Mouse (Mus musculus) embryonic facial prominence, embryonic 13.5 days (tissue): Measurements from ENCODE around the gene Pnpla7. TPM values are rescaled to one million over a fixed set of nuclear protein-coding genes. Genes with fewer than 3 reads are reported as not detected.

Experiments
- ATAC-seq: fragments of 200-750 bp; cut with Nextera tagmentation; 2 replicates; pipeline ENCODE4 v1.8.0; 2017; ENCODE audit warnings: low read depth; ENCODE audit not compliant: insufficient number of reproducible peaks, insufficient read depth, low FRiP score, low TSS enrichment
- H3K27ac ChIP-seq: fragments of 300-500 bp; sonication (generic); 2 replicates; pipeline ENCODE4 v1.5.1; 2015; ENCODE audit warnings: moderate library complexity, mild to moderate bottlenecking, inconsistent platforms
- H3K27me3 ChIP-seq: fragments of 300-500 bp; sonication (generic); 2 replicates; pipeline ENCODE4 v1.6.1; 2015; ENCODE audit warnings: mild to moderate bottlenecking, inconsistent platforms
- H3K36me3 ChIP-seq: fragments of 300-500 bp; sonication (generic); 2 replicates; pipeline ENCODE4 v1.6.1; 2015; ENCODE audit warnings: mild to moderate bottlenecking, inconsistent platforms
- H3K4me1 ChIP-seq: fragments of 300-500 bp; sonication (generic); 2 replicates; pipeline ENCODE4 v1.6.1; 2015; ENCODE audit warnings: inconsistent platforms
- H3K4me2 ChIP-seq: fragments of 300-500 bp; sonication (generic); 2 replicates; pipeline ENCODE4 v1.6.1; 2015; ENCODE audit warnings: moderate library complexity, mild to moderate bottlenecking, inconsistent platforms
- H3K4me3 ChIP-seq: fragments of 300-500 bp; sonication (generic); 2 replicates; pipeline ENCODE4 v1.5.1; 2015; ENCODE audit warnings: mild to moderate bottlenecking, inconsistent platforms
- H3K9ac ChIP-seq: fragments of 300-500 bp; sonication (generic); 2 replicates; pipeline ENCODE4 v1.6.1; 2015; ENCODE audit warnings: mild to moderate bottlenecking, inconsistent platforms
- H3K9me3 ChIP-seq: fragments of 300-500 bp; sonication (generic); 2 replicates; pipeline ENCODE4 v1.6.1; 2016; ENCODE audit warnings: inconsistent platforms
- WGBS: fragments of 180-500 bp; shearing (Covaris S2); methylation state at CpG from one replicate; pipeline ENCODE4 v1.1.7; 2015; ENCODE audit warnings: mixed read lengths; 5-methylcytosine and 5-hydroxymethylcytosine counted together
- polyA plus RNA-seq: library from polyadenylated mRNA; unstranded; fragments of >200 nt; fragmentation: Nextera tagmentation; extraction: Ambion mirVana; gene quantifications from 2 replicates; pipeline ENCODE4 v1.2.1, GENCODE M21; 2015

Pnpla7 gene
- polyA plus RNA-seq, 1 experiment from 2014 or later = 5.6 TPM

DNA sequence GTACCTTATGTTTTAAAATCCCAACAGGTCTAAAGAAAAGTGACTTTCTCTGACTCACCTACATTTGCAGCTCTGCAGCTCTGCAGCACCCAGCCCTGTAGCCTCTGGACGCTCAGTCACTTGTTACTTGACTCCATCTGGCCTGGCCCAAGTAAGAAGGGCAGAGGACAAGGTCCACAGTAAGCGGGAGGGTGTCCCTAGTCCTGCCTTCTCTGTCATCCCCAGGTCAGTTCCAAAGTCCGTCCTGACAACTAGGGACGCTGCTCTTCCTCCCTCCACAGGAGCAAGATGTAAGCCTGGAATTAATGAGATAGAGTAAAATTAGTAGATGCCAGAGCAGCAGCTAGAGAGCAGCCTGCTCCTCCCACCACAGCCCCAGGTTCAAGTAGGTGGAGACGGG is 104.2 kb downstream of the Pnpla7 start, which contains the start of gene Entpd8:
Gene Entpd8, plus strand, starts transcription at position 229 of the 400 bp plus-strand sequence.
- Histone ChIP-seq H3K9me3 (no peaks in the 10 kb centered on the region), H3K36me3 (no peaks in the 10 kb centered on the region), H3K4me3 (no peak within 1 kb of the TSS), H3K4me1 (no peaks in the 10 kb centered on the region), H3K4me2 (no peak within 1 kb of the TSS), H3K27ac (no peak within 1 kb of the TSS), H3K9ac (no peak within 1 kb of the TSS), H3K27me3 (peaks cover 3% of the 10 kb centered on the region; the same call in 1 of the 2 replicates)
- no peak for ATAC-seq
- WGBS = 60% methylated on average over 5 of the region's 5 CpGs

DNA sequence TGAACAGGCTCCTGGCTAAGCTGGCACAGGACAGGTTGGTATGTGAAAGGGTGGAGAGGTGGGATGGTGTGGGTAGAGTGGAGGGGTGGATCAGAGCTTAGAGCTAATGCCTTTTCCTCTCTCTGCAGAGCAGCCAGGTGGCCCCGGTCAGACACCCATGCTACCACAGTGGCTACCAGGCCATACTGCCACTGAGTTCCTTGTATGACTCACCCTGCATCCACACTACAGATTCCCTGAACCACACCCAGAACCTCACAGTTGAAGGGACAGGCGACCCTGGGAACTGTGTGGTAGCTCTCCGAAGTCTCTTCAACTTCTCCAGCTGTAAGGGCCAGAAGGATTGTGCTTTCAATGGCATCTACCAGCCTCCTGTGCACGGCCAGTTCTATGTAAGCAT is 107.9 kb downstream of the Pnpla7 start:
- Histone ChIP-seq H3K27ac (no peak overlapping the region), H3K9me3 (no peaks in the 10 kb centered on the region), H3K27me3 (peaks cover 3% of the 10 kb centered on the region; the same call in 1 of the 2 replicates), H3K36me3 (no peaks in the 10 kb centered on the region), H3K9ac (no peak overlapping the region), H3K4me2 (no peak overlapping the region), H3K4me1 (no peaks in the 10 kb centered on the region), H3K4me3 (no peak overlapping the region)
- 78% methylated on average over 4 of the region's 4 CpGs for WGBS
- ATAC-seq = no peak

DNA sequence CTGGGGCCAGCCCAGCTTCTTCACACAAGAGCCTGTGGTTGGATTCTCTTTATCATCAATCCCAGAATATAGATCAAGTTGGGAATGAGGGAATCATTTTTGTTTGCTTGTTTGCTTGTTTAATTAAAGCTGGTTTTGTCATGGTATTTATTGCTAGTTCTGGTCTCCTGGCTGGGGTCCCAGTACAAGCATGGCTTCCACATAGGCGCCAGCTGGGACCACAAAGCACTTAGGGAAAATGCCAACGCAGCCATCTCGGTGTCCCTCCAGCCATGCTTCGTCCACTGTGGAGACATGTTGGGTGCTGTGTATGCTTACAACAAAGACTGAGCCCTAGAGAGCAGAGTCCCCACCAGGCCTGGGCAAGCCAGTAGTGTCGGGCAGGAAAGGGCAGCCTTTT is 109.7 kb downstream of the Pnpla7 start:
- no peak overlapping the region for H3K27ac ChIP-seq
- WGBS = 89% methylated on average over 5 of the region's 5 CpGs

DNA sequence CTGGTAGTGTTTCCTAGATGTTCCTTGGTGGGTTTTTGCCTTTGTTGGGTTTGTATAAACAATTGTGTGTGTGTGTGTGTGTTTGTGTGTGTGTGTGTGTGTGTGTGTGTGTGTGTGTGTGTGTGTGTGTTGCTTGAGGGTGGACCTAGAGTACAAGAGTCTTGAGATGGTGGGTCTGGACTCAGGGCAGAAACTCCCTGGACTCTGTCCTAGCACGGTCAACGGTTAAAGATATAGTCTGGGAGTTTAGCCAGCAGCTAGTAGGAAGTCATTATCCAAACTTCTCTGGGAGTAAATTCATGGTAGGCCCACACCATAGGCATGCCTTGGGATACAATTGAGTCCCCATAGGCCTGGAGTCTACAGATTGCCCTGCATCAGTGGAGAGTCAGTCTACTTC is 112.0 kb downstream of the Pnpla7 start:
- Histone ChIP-seq H3K9me3 (no peaks in the 10 kb centered on the region), H3K4me2 (no peak overlapping the region), H3K36me3 (no peaks in the 10 kb centered on the region), H3K9ac (no peak overlapping the region), H3K4me1 (no peaks in the 10 kb centered on the region), H3K4me3 (no peak overlapping the region), H3K27me3 (peaks cover 17% of the 10 kb centered on the region; the same call in 1 of the 2 replicates), H3K27ac (no peak overlapping the region)
- no peak for ATAC-seq
- 94% methylated on average over 2 of the region's 2 CpGs for WGBS

More for the DNA sequence above, 109.7 kb downstream of the Pnpla7 start:
- no peak overlapping the region for H3K4me2 ChIP-seq
- H3K4me3 ChIP-seq = no peak overlapping the region
- H3K36me3 ChIP-seq = no peaks in the 10 kb centered on the region
- H3K9me3 ChIP-seq = no peaks in the 10 kb centered on the region
- H3K9ac ChIP-seq = no peak overlapping the region
- ATAC-seq = no peak
- H3K27me3 ChIP-seq = peaks cover 11% of the 10 kb centered on the region; the same call in 1 of the 2 replicates
- no peaks in the 10 kb centered on the region for H3K4me1 ChIP-seq

DNA sequence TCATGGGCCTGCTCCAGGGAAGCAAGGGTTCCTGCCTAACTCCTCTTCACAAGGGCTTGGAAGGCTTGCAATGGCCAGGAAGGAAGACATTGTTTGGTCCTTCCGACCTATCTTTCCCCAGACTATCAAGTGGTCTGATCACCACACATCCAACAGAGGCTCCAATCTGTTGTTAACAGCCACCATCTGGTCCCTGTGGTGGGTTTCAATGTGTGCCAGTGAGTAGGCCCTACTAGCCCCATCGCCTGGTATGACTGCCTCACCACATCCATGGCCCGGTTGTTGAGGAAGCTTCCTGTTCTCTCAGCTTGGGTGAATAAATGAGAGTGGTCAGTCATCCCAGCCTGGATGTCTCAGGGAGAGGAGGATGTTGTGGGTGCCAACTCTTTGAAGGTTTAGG is 112.8 kb downstream of the Pnpla7 start:
- Histone ChIP-seq H3K4me2 (no peak overlapping the region), H3K4me1 (no peaks in the 10 kb centered on the region), H3K27me3 (peaks cover 21% of the 10 kb centered on the region), H3K27ac (no peak overlapping the region), H3K9me3 (no peaks in the 10 kb centered on the region), H3K4me3 (no peak overlapping the region), H3K9ac (no peak overlapping the region), H3K36me3 (no peaks in the 10 kb centered on the region)
- ATAC-seq = no peak
- 82% methylated on average over 3 of the region's 3 CpGs for WGBS

DNA sequence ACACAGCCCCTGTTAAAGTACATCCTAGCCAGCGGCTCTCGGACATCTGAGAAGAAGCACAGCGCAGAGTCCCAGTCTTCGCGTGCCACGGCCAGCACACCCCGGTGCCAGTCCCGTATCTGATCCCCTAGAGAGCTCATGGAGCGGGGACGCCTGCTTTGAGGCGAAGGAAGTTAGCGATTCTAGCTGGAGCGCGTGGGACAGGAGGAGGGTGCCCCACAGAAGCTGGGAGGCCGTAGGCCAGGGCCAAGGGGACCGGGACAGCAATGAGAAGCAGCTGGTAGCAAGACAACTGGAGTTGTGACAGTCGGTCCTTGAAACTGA is 118.9 kb downstream of the Pnpla7 start:
- Histone ChIP-seq H3K9ac (0 out of 2 replicates have a peak overlapping the region, but pooled peaks have one; percentile 12), H3K27ac (no peak overlapping the region), H3K4me2 (peak overlapping the region; percentile 50), H3K4me3 (peak overlapping the region; percentile 23), H3K4me1 (no peaks in the 10 kb centered on the region; the same call in 1 of the 2 replicates), H3K9me3 (no peaks in the 10 kb centered on the region), H3K36me3 (no peaks in the 10 kb centered on the region), H3K27me3 (peaks cover 38% of the 10 kb centered on the region)
- 41% methylated on average over 17 of the region's 17 CpGs for WGBS
- ATAC-seq = no peak

DNA sequence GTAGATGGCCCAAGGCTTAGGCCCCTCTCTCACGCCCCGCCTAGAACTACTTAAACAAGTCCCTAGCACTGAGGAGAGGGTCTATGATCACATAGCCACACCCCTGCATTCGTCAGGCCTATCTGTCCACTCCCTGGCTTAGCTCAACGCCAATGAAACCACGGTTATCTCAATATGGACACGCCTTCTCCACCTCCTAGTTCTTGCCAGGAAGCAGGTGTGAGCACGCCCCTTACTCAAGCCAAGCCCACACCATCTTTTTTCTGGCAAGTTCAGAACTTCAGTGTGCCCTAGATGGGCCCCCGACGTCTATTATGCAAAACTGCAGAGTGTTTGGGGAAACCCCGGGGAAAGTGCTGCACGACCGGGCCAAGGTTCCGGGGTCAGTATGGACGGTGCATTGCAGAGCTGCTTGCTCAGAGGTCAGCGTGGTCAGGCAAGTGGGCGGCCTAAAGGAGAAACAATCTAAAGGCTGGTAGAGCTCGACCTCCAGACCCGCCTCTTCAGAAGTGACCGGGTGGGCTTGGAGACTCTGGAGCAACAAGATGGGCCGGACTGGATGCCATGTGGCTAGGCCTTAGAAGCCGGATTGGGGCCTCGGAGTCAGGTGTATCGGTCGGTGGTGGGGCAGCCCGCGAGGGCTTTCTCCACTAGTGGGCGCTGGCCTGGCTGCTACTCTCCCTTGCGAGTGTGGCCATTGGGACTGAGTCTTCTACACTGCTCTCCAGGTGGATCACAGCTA is 119.4 kb downstream of the Pnpla7 start, which contains the start of gene Noxa1:
Gene Noxa1, minus strand, starts transcription at position 41 of the 742 bp plus-strand sequence.
- peak; percentile 32; the same call in 1 of the 2 replicates for ATAC-seq
- no peaks in the 10 kb centered on the region for H3K36me3 ChIP-seq
- H3K9ac ChIP-seq = 0 out of 2 replicates have a peak within 1 kb of the TSS, but pooled peaks have one; percentile 12
- peaks cover 36% of the 10 kb centered on the region for H3K27me3 ChIP-seq
- peak within 1 kb of the TSS; percentile 50 for H3K4me2 ChIP-seq
- 47% methylated on average over 28 of the region's 28 CpGs for WGBS
- no peak within 1 kb of the TSS for H3K27ac ChIP-seq
- H3K4me1 ChIP-seq = no peaks in the 10 kb centered on the region; the same call in 1 of the 2 replicates
- H3K4me3 ChIP-seq = peak within 1 kb of the TSS; percentile 23
- H3K9me3 ChIP-seq = no peaks in the 10 kb centered on the region

DNA sequence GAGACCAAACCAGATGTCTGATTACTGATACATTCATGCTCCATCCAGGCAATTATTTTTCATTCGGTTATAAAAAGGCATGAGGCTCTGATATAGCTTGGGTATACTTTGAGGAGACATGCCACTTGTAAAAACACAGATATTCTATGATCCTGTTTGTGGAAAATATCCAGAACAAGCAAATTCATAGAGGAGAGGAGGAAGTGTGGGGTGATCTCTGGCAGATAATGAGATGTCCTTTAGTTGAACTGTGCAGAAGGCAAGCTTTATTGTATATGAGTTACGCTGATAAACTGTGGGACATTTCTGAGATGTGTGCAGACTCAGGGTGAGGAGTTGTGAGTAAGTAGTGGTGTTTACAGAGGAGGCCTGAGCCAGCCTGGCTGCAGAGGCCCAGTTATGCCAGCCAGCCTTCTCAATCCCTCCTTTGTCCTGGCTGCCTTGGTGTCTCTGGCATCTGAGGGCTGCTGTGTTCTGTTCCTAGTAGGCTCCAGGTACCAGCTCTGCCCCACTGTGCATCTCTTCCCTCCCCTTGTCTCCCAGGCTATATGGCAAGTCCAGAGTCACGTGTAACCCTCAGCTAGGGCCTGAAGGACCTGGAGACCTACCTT is 122.3 kb downstream of the Pnpla7 start:
- Histone ChIP-seq H3K4me2 (no peak overlapping the region), H3K27ac (no peak overlapping the region), H3K36me3 (no peaks in the 10 kb centered on the region), H3K4me1 (no peaks in the 10 kb centered on the region; the same call in 1 of the 2 replicates), H3K27me3 (peaks cover 25% of the 10 kb centered on the region), H3K4me3 (no peak overlapping the region), H3K9me3 (no peaks in the 10 kb centered on the region), H3K9ac (peak overlapping the region; percentile 12; the same call in 1 of the 2 replicates)
- 59% methylated on average over 3 of the region's 3 CpGs for WGBS
- ATAC-seq = no peak

DNA sequence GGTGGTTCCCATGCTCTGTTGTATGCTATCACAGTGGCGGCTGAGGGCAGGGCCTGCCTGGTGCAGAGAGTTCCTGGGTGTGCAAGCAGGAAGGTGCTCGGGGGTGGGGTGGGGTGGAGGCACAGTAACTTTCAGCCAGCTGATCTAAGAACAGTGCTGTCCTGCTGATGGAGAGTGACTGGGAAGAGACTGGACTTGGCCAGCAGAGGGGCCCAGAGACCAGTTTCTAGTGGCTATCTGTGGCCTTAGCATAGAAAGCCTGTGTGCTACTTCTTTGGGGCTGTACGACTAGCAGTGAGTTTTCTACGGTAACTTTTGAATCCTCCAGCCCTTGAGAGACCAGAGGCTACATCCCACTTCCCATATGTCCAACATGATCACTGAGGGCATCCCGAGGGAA is 123.1 kb downstream of the Pnpla7 start:
- H3K9ac ChIP-seq = no peak overlapping the region
- no peak overlapping the region for H3K27ac ChIP-seq
- H3K4me1 ChIP-seq = no peaks in the 10 kb centered on the region; the same call in 1 of the 2 replicates
- no peak overlapping the region for H3K4me3 ChIP-seq
- WGBS = 57% methylated on average over 5 of the region's 5 CpGs
- H3K36me3 ChIP-seq = no peaks in the 10 kb centered on the region
- H3K9me3 ChIP-seq = no peaks in the 10 kb centered on the region
- peaks cover 18% of the 10 kb centered on the region for H3K27me3 ChIP-seq
- no peak overlapping the region for H3K4me2 ChIP-seq
- no peak for ATAC-seq

DNA sequence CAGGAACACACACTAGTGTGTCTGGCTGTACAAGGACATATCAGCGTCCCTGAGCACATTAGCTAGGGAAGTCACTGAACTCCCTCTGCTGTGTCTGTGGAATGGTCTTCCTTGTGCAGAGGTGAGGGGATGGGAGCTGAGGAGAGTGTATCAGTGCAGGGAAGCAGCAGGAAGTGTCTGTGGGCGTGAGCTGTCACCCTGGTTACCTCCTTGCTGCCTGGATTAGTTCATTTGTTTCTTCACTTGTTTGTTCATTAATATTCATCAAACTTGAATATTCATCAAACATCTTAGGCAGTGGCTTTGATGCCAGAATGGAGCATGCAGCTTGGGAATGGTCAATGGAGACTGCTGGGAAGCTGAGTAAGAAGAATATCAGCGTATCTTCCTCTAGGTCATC is 123.9 kb downstream of the Pnpla7 start:
- Histone ChIP-seq H3K4me3 (no peak overlapping the region), H3K36me3 (no peaks in the 10 kb centered on the region), H3K4me1 (no peaks in the 10 kb centered on the region; the same call in 1 of the 2 replicates), H3K9me3 (no peaks in the 10 kb centered on the region), H3K4me2 (no peak overlapping the region), H3K27ac (no peak overlapping the region), H3K27me3 (peaks cover 10% of the 10 kb centered on the region), H3K9ac (no peak overlapping the region)
- WGBS = 82% methylated on average over 3 of the region's 3 CpGs
- ATAC-seq = no peak
